Mouse (Mus musculus): Measurements from ENCODE around the gene Thumpd3.

Thumpd3 gene

GRCm38 (mm10) chr6:113037946-113038734 lies 7.9 kb upstream of the Thumpd3 start:
- peak; percentile 71 for DNase-seq (ENCODE audit: low spot score)

DNA sequence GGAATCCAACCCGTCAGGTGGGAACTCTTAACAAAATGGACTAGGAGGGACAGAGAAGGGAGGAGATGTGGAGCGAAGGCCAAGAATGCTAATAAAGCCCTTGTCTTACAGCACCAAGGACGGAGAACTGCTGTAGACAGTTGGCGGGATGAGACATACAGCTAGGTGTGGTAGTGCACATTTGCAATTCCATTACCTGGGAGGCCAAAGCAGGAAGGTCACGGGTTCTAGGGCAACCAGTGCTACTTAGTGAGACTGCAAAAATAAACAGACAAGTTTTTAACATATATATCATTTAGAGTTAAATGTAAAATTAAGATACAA lies 7.3 kb upstream of the Thumpd3 start:
- no peak for DNase-seq (ENCODE audit: low spot score)

DNA sequence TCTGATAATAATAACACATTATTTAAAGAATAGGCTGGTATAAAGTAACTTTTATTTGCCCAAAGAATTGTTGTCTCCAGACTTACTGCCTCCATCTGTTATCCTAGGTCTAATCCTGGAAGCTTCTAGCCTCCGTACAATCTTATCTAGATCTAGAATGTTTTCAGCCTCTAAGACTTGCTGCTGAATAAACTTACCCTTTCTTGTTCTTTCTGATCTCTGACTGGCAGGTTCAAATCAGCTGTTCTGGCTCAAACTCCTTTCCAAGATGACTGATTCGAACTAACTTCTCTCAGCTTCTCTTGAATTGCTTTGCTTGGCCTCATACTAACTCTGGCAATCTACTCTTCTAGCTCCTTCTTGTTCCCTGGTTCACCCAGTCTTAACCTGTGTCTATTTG lies 5.7 kb upstream of the Thumpd3 start:
- DNase-seq (ENCODE audit: low spot score), result no peak

DNA sequence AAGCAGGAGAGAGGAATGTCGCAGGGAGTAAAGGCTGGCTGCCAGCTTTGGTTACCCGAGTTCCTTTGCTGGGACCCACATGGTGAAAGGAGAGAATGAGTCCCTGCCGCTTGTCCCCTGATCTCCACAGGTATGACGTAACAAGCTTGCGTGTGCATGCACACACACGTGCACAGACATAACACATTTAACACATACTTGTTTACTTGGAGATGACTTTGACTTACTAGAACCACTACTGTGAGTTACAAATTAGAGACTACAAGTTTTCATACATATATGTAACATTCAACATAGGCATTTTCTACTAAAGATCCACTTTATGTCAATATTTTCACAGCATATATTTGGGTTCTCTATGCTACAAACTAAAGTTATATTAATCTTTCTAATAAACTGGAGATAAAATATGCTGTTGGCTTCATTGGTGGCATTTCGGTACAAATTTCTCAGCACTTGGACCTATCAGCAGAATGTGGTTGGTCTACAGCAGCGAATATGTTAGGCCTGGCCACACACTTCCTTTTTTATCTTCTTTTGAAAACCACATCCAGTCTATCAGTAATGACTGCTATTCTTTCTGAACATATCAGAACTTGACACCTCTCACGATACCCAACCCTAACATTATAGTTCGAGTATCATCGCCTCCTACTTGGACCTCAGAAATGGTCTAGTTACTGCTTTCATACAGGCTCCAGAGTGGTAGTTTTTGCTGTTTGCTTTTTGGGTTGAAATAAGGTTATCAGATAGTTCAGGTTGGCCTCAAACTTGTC lies 4.6 kb upstream of the Thumpd3 start:
- DNase-seq (ENCODE audit: low spot score), result no peak

DNA sequence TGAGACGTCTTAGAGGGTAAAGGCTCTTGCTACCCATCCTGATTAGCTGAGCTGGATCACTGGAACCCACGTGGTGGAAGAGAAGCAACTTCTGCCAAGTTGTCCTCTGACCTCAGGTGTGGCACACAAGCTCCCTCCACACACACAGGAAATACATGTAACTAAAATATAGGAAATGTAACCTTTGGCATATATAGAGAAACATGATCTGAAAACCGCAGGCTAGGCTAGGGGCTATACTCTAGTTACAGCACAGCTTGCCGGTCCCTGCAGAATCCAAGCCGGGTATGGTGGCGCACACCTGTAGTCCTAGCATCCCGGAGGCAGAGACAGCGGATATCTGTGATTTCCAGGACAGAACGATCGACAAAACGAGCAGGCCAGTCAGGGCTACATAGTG lies 450 bp upstream of the Thumpd3 start:
- no peak for DNase-seq (ENCODE audit: low spot score)

- DNase-seq (ENCODE audit: low spot score), result no peak
Measured at GRCm38 (mm10) chr6:113047016-113047746, 1.2 kb downstream of the Thumpd3 start.

- DNase-seq (ENCODE audit: low spot score), result no peak
Measured at GRCm38 (mm10) chr6:113048371-113048770, 2.3 kb downstream of the Thumpd3 start.

DNA sequence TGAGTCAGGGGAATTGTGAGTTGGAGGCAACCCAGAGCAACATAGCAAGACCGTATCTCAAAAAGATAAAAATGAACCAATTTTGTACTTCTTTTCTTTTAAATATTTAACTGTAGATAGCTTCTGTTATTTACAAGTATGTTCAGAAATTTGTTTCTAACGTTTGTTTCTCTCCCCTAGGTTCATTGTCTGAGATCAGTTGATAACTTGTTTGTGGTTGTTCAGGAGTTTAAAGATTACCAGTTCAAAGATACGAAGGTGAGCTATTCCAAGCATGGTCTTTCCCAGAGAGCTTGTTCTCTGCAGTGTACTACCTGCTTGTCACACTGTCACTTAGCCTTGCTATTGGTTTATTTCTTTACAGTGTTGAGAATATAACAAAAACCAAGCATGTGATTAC lies 3.1 kb downstream of the Thumpd3 start:
- DNase-seq (ENCODE audit: low spot score), result no peak

GRCm38 (mm10) chr6:113052972-113053371 lies 6.9 kb downstream of the Thumpd3 start:
- no peak for DNase-seq (ENCODE audit: low spot score)

- no peak for DNase-seq (ENCODE audit: low spot score)
Measured at GRCm38 (mm10) chr6:113054552-113055107, 8.6 kb downstream of the Thumpd3 start.

DNA sequence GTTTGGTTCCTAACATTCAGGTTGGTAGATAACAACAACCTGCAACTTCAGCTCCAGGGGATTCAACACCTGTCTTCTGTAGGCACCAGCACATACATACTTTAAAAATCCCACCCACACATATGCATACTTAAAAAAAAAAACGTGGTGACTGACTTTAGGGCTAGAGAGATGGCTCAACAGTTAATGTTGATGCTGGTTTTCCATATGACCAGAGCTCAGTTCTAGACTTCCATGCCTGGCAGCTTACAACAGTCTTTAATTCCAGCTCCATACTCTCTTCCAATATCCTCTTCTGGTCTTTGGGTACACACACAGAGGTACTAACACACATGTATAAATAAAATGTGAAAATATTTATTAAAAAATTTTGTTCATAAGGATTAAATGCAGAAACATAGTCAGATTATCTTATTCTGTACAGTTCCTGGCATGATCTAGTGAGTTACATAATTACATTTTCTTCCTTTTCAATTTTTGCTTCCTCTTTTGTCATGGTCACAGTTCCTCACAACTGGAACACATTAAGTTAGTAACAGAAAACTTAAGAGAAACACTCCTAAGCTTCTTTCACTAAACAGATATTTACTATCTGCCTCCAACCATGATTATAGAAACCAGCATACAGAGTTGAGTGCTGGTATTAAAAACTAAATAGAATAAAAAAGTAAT lies 15.0 kb downstream of the Thumpd3 start:
- DNase-seq (ENCODE audit: low spot score), result no peak

- no peak for DNase-seq (ENCODE audit: low spot score)
Measured at GRCm38 (mm10) chr6:113062253-113062652, 16.2 kb downstream of the Thumpd3 start.

DNA sequence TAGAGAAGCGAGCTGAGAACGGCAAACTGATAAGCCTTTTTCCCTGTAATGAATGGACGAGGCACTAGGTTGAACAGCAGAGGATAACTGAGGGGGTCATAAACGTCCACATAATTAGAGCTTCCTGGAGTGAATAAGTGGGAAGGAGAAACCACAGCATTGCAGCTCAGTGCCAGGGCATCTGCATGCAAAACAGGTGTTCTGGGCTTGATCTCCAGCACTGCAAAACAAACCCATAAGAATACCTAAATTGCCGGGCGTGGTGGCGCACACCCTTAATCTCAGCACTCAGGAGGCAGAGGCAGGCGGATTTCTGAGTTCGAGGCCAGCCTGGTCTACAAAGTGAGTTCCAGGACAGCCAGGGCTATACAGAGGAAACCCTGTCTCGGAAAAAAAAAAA lies 17.3 kb downstream of the Thumpd3 start:
- DNase-seq (ENCODE audit: low spot score), result no peak

GRCm38 (mm10) chr6:113065186-113065585 lies 19.2 kb downstream of the Thumpd3 start:
- DNase-seq (ENCODE audit: low spot score), result no peak

- DNase-seq (ENCODE audit: low spot score), result no peak
Measured at GRCm38 (mm10) chr6:113069154-113069553, 23.1 kb downstream of the Thumpd3 start.

DNA sequence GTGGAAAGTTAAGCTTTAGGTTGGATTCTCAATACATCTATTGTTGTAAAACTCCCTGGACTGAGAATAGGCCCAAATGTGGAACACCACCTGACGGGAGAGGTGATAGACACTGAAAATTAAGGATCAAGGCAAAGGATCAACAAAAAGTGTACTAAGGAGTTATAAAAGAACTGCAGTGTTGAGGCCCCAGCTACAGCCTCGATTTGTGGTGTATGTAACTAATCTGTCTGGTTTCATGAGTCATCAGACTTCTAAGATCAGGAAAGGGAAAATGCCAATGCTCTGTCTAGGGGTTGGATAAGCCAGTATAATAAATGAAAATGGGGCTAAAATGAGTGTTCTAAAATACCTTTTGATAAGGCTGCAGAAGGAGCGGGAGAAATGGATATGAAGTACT lies 29.2 kb downstream of the Thumpd3 start:
- no peak for DNase-seq (ENCODE audit: low spot score)

- DNase-seq (ENCODE audit: low spot score), result peak; percentile 98
Measured at GRCm38 (mm10) chr6:113076012-113076685, 30.1 kb downstream of the Thumpd3 start.

GRCm38 (mm10) chr6:113076686-113077516 lies 30.9 kb downstream of the Thumpd3 start, which contains the start of gene Setd5:
Gene Setd5, plus strand, starts transcription at chr6:113077365.
- peak; percentile 99 for DNase-seq (ENCODE audit: low spot score)

DNA sequence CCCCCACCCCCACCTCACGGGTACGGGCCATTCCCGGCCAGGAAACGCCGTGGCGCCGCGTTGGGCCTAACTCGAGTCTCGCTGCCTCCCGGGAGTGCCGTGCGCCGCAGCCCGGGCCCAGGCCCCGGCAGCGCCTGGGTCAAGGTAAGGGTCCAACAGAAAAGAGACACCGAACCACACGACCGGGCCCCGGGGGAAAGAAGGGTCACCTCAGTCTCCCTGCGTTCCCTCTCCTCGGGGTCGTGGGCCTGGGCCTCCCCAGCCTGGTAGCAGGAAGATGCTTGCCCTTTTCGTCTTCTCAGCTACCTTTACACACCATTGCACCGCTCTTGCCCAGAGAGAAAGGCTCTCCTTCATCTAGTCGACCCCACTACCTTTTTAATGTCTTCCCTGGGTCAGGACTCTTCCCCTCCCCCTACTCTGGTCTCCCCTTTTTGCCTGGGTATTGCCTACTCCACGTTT lies 31.6 kb downstream of the Thumpd3 start:
- DNase-seq (ENCODE audit: low spot score), result no peak

DNA sequence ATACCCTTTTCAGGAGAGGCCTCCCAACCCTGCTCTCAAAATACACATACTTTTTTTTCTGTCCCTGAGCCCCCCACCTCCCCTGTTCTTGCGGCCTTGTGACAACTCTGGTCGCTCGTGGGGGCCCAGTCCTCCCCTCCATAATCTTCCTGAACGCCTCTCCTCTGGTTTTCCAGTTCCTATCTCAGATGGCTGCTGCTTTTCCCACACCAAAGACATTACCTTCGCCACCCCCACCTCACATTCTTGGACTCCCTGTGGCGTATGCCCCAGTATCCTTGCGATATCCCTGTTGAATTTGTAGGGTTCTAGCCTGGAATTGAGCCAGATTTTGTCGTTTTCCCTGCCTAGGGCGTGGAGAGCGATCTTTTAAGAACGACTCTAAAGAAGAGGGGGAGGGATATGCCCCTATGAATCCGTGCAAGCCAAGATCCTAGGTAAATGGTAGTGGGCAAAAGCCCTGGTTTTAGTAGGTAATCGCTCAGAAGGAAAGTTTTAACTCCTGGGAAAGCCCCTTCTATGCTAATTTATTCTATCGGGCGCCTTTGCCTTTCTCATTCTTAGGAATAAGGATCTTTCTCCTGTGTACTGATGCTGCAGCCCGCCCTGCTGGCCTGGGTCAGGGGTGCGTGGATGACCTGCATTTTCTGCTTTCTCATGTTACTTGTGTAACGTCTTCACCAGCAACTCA lies 32.2 kb downstream of the Thumpd3 start:
- peak; percentile 56 for DNase-seq (ENCODE audit: low spot score)
